Mouse (Mus musculus): ENCODE data around the gene Stx5a. TPM values are rescaled to one million over a fixed set of nuclear protein-coding genes. Genes with fewer than 3 reads are reported as not detected.

The Stx5a gene
- polyA plus RNA-seq, 1 experiment from 2014 or later, result 132 TPM

DNA sequence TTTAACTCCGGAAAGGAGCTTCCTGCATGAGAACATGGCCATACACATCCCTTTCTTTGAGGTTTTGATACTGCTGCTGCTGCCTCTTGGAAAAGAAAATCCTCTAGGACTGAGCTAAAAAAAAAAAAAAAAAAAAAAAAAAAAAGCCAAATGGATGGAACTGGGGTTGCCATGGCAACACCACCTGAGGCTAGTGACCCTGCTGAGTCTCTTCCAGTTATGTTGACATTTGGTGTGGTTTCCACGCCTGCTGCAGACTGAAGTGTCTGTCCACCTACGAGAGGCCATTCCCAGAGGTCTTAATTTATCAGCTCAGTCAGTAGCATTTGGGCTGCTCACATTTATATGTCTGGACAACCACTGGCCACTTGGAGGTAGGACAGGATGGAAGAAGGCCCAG is 47.3 kb downstream of the Stx5a start:
- no peak for ATAC-seq (ENCODE audit: insufficient read depth, low FRiP score, low read depth)

DNA sequence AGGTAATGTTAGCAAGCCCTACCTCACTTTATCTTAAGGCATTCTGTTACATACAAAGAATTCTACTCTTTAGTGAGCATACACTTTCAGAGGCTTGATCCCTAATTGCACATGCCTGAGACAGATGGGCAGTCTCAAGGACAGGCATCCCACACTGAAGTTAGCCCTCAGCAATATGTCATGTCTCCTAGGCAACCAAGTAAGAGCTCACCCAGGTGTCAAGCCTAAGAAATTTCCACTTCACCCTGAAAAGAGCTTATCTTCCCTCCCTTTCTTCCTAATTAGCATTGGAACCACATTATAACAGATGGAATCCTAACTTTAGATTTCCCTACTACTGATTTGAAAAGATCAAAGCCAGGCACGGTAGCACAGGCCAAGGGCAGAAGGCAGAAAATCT is 48.0 kb downstream of the Stx5a start:
- H3K27me3 ChIP-seq (replicated peaks), result no peaks in the 10 kb centered on the region
- no peaks in the 10 kb centered on the region for H3K9me3 ChIP-seq
- 25% methylated on average over 1 of the region's 1 CpGs for WGBS

More for the DNA sequence above, 47.3 kb downstream of the Stx5a start:
- Histone ChIP-seq H3K9ac (no peak overlapping the region), H3K9me3 (no peaks in the 10 kb centered on the region), H3K27me3 (replicated peaks) (no peaks in the 10 kb centered on the region), H3K27ac (no peak overlapping the region), H3K36me3 (peaks cover 14% of the 10 kb centered on the region), H3K4me2 (no peak overlapping the region), H3K4me1 (no peaks in the 10 kb centered on the region), H3K4me3 (replicated peaks) (no peak overlapping the region)
- WGBS, result 26% methylated on average over 3 of the region's 3 CpGs

GRCm38 (mm10) chr19:8790171-8790570 is 49.0 kb downstream of the Stx5a start:
- Histone ChIP-seq H3K27me3 (replicated peaks) (no peaks in the 10 kb centered on the region), H3K36me3 (peaks cover 28% of the 10 kb centered on the region), H3K4me1 (no peaks in the 10 kb centered on the region), H3K9ac (no peak overlapping the region), H3K4me3 (replicated peaks) (no peak overlapping the region), H3K9me3 (no peaks in the 10 kb centered on the region), H3K27ac (no peak overlapping the region), H3K4me2 (no peak overlapping the region)
- no peak for ATAC-seq (ENCODE audit: insufficient read depth, low FRiP score, low read depth)
- WGBS, result 82% methylated on average over 7 of the region's 7 CpGs

More for the DNA sequence above, 48.0 kb downstream of the Stx5a start:
- Histone ChIP-seq H3K4me1 (no peaks in the 10 kb centered on the region), H3K27ac (no peak overlapping the region), H3K36me3 (peaks cover 19% of the 10 kb centered on the region), H3K4me3 (replicated peaks) (no peak overlapping the region), H3K4me2 (no peak overlapping the region), H3K9ac (no peak overlapping the region)
- no peak for ATAC-seq (ENCODE audit: insufficient read depth, low FRiP score, low read depth)

- Histone ChIP-seq H3K9ac (peak within 1 kb of the TSS; percentile 73), H3K9me3 (no peaks in the 10 kb centered on the region), H3K4me3 (replicated peaks) (peak within 1 kb of the TSS; percentile 72), H3K36me3 (peaks cover 17% of the 10 kb centered on the region), H3K4me1 (peaks cover 15% of the 10 kb centered on the region), H3K27ac (peak within 1 kb of the TSS; percentile 72; the same call in 1 of the 2 replicates), H3K4me2 (peak within 1 kb of the TSS; percentile 66), H3K27me3 (replicated peaks) (no peaks in the 10 kb centered on the region)
- WGBS, result 1% methylated on average over 25 of the region's 25 CpGs
- peak; percentile 79 for ATAC-seq (ENCODE audit: insufficient read depth, low FRiP score, low read depth)
Measured at GRCm38 (mm10) chr19:8798264-8798946, 57.2 kb downstream of the Stx5a start, which contains the start of gene Polr2g. Gene Polr2g (minus strand): TSS chr19:8798577.

- Histone ChIP-seq H3K9ac (no peak overlapping the region), H3K4me3 (replicated peaks) (peak overlapping the region; percentile 72), H3K27me3 (replicated peaks) (no peaks in the 10 kb centered on the region), H3K27ac (no peak overlapping the region; the same call in 1 of the 2 replicates), H3K4me1 (peaks cover 19% of the 10 kb centered on the region), H3K36me3 (peaks cover 12% of the 10 kb centered on the region), H3K9me3 (no peaks in the 10 kb centered on the region), H3K4me2 (peak overlapping the region; percentile 66)
- ATAC-seq (ENCODE audit: insufficient read depth, low FRiP score, low read depth), result no peak
Measured at GRCm38 (mm10) chr19:8798947-8799315, 57.7 kb downstream of the Stx5a start.

GRCm38 (mm10) chr19:8802130-8802821 is 61.1 kb downstream of the Stx5a start, which contains the start of gene Zbtb3:
Gene Zbtb3 (plus strand): TSS chr19:8802555.
- peak within 1 kb of the TSS; percentile 73 for H3K4me2 ChIP-seq
- no peak within 1 kb of the TSS; the same call in 1 of the 2 replicates for H3K9ac ChIP-seq
- peak within 1 kb of the TSS; percentile 92 for H3K27ac ChIP-seq
- H3K4me3 ChIP-seq (replicated peaks), result peak within 1 kb of the TSS; percentile 70
- no peaks in the 10 kb centered on the region for H3K27me3 ChIP-seq (replicated peaks)
- ATAC-seq (ENCODE audit: insufficient read depth, low FRiP score, low read depth), result peak; percentile 98
- no peaks in the 10 kb centered on the region for H3K9me3 ChIP-seq
- under 1% methylated on average over 30 of the region's 30 CpGs for WGBS
- H3K36me3 ChIP-seq, result peaks cover 6% of the 10 kb centered on the region; the same call in 1 of the 2 replicates
- H3K4me1 ChIP-seq, result peaks cover 17% of the 10 kb centered on the region

DNA sequence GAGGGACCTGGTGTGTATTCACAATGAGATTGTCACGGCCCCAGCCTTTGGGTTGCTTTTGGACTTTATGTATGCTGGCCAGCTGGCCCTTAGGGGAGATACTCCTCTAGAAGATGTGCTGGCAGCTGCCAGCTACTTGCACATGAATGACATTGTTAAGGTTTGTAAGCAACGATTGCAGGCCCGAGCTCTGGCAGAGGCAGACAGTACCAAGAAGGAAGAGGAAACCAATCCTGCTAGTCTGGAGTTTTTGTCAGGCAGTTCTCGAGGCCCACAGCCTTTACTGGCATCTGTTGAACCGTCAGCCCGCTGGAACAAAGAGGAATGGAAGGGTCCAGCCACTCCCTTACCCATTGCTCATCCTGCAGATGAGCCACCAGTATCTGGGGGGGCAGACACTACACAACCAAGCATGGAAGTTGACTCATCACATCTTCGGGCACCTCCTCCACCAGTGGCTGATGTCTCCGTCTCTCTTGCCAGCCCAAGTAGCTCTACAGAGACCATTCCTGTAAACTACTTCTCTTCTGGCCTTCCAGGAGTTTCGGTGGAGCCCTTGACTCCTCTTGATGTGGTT is 62.1 kb downstream of the Stx5a start:
- ATAC-seq (ENCODE audit: insufficient read depth, low FRiP score, low read depth), result no peak
- 86% methylated on average over 9 of the region's 9 CpGs for WGBS

GRCm38 (mm10) chr19:8803879-8804660 is 62.9 kb downstream of the Stx5a start:
- H3K9ac ChIP-seq, result no peak overlapping the region
- no peaks in the 10 kb centered on the region for H3K9me3 ChIP-seq
- no peak overlapping the region for H3K27ac ChIP-seq
- no peak overlapping the region for H3K4me3 ChIP-seq (replicated peaks)
- H3K27me3 ChIP-seq (replicated peaks), result no peaks in the 10 kb centered on the region
- peaks cover 17% of the 10 kb centered on the region for H3K4me1 ChIP-seq
- 85% methylated on average over 11 of the region's 11 CpGs for WGBS
- peaks cover 14% of the 10 kb centered on the region; the same call in 1 of the 2 replicates for H3K36me3 ChIP-seq
- no peak for ATAC-seq (ENCODE audit: insufficient read depth, low FRiP score, low read depth)
- no peak overlapping the region for H3K4me2 ChIP-seq

More for the DNA sequence above, 62.1 kb downstream of the Stx5a start:
- Histone ChIP-seq H3K36me3 (peaks cover 14% of the 10 kb centered on the region; the same call in 1 of the 2 replicates), H3K27ac (peak overlapping the region; percentile 92), H3K4me2 (peak overlapping the region; percentile 73), H3K9me3 (no peaks in the 10 kb centered on the region), H3K4me3 (replicated peaks) (peak overlapping the region; percentile 70; the same call in 1 of the 2 replicates), H3K27me3 (replicated peaks) (no peaks in the 10 kb centered on the region), H3K9ac (no peak overlapping the region), H3K4me1 (peaks cover 17% of the 10 kb centered on the region)

Small RNAs within 50 kb of the gene (microRNA-seq; reads per million reads assigned to microRNA genes)
- not detected for gene Mir6992

Other genes with a start within 250 kb of the Stx5a start
- gene Slc22a8, start 150.2 kb upstream of the Stx5a start, polyA plus RNA-seq (2015; fragmentation: Nextera tagmentation; extraction: Ambion mirVana), result 0.05 and 0.12 TPM in 2 replicates
- gene Slc22a6, start 123.4 kb upstream of the Stx5a start, polyA plus RNA-seq (2015; fragmentation: Nextera tagmentation; extraction: Ambion mirVana), result not detected in 2 replicates
- gene Chrm1, start 77.6 kb upstream of the Stx5a start, polyA plus RNA-seq (2015; fragmentation: Nextera tagmentation; extraction: Ambion mirVana), result 0.88 and 0.98 TPM in 2 replicates
- gene Slc3a2, start 18.0 kb upstream of the Stx5a start, polyA plus RNA-seq (2015; fragmentation: Nextera tagmentation; extraction: Ambion mirVana), result 111 and 122 TPM in 2 replicates
- 76.3 and 90.4 TPM in 2 replicates for gene Wdr74, start 5.6 kb upstream of the Stx5a start, polyA plus RNA-seq (2015; fragmentation: Nextera tagmentation; extraction: Ambion mirVana)
- gene 1700092M07Rik, start 695 bp upstream of the Stx5a start, polyA plus RNA-seq (2015; fragmentation: Nextera tagmentation; extraction: Ambion mirVana), result 1.4 and 1.7 TPM in 2 replicates
- 159 and 160 TPM in 2 replicates for gene Nxf1, start 15.7 kb downstream of the Stx5a start, polyA plus RNA-seq (2015; fragmentation: Nextera tagmentation; extraction: Ambion mirVana)
- 158 and 161 TPM in 2 replicates for gene Tmem223, start 29.6 kb downstream of the Stx5a start, polyA plus RNA-seq (2015; fragmentation: Nextera tagmentation; extraction: Ambion mirVana)
- gene Tmem179b, start 33.1 kb downstream of the Stx5a start, polyA plus RNA-seq (2015; fragmentation: Nextera tagmentation; extraction: Ambion mirVana), result 95.7 and 104 TPM in 2 replicates
- 26.3 and 26.9 TPM in 2 replicates for gene Taf6l, start 45.0 kb downstream of the Stx5a start, polyA plus RNA-seq (2015; fragmentation: Nextera tagmentation; extraction: Ambion mirVana)
- 136 and 137 TPM in 2 replicates for gene Polr2g, start 57.2 kb downstream of the Stx5a start, polyA plus RNA-seq (2015; fragmentation: Nextera tagmentation; extraction: Ambion mirVana)
- 4.1 and 4.4 TPM in 2 replicates for gene Zbtb3, start 61.1 kb downstream of the Stx5a start, polyA plus RNA-seq (2015; fragmentation: Nextera tagmentation; extraction: Ambion mirVana)
- gene Ttc9c, start 77.9 kb downstream of the Stx5a start, polyA plus RNA-seq (2015; fragmentation: Nextera tagmentation; extraction: Ambion mirVana), result 49.7 and 52.1 TPM in 2 replicates
- gene Hnrnpul2, start 78.6 kb downstream of the Stx5a start, polyA plus RNA-seq (2015; fragmentation: Nextera tagmentation; extraction: Ambion mirVana), result 5.9 and 6.6 TPM in 2 replicates
- gene AC129217.1, start 88.4 kb downstream of the Stx5a start, polyA plus RNA-seq (2015; fragmentation: Nextera tagmentation; extraction: Ambion mirVana), result not detected in 2 replicates
- gene Bscl2, start 96.1 kb downstream of the Stx5a start, polyA plus RNA-seq (2015; fragmentation: Nextera tagmentation; extraction: Ambion mirVana), result 49.7 and 53.4 TPM in 2 replicates
- gene Gng3, start 97.8 kb downstream of the Stx5a start, polyA plus RNA-seq (2015; fragmentation: Nextera tagmentation; extraction: Ambion mirVana), result 11.2 and 14.7 TPM in 2 replicates
- gene Lrrn4cl, start 109.4 kb downstream of the Stx5a start, polyA plus RNA-seq (2015; fragmentation: Nextera tagmentation; extraction: Ambion mirVana), result 1.6 and 1.8 TPM in 2 replicates
- gene Ubxn1, start 130.1 kb downstream of the Stx5a start, polyA plus RNA-seq (2015; fragmentation: Nextera tagmentation; extraction: Ambion mirVana), result 160 and 163 TPM in 2 replicates
- gene Uqcc3, start 139.5 kb downstream of the Stx5a start, polyA plus RNA-seq (2015; fragmentation: Nextera tagmentation; extraction: Ambion mirVana), result 61.9 and 62.8 TPM in 2 replicates
- 69.9 and 93.9 TPM in 2 replicates for gene Lbhd1, start 142.3 kb downstream of the Stx5a start, polyA plus RNA-seq (2015; fragmentation: Nextera tagmentation; extraction: Ambion mirVana)
- not detected in 2 replicates for gene Gm49403, start 142.5 kb downstream of the Stx5a start, polyA plus RNA-seq (2015; fragmentation: Nextera tagmentation; extraction: Ambion mirVana)
- 82.3 and 82.9 TPM in 2 replicates for gene 1810009A15Rik, start 147.4 kb downstream of the Stx5a start, polyA plus RNA-seq (2015; fragmentation: Nextera tagmentation; extraction: Ambion mirVana)
- not detected in 2 replicates for gene Gm49416, start 147.5 kb downstream of the Stx5a start, polyA plus RNA-seq (2015; fragmentation: Nextera tagmentation; extraction: Ambion mirVana)
- gene Ints5, start 151.6 kb downstream of the Stx5a start, polyA plus RNA-seq (2015; fragmentation: Nextera tagmentation; extraction: Ambion mirVana), result 36.8 and 43.6 TPM in 2 replicates
- 89.3 and 103 TPM in 2 replicates for gene Ganab, start 156.7 kb downstream of the Stx5a start, polyA plus RNA-seq (2015; fragmentation: Nextera tagmentation; extraction: Ambion mirVana)
- 39.8 and 44.5 TPM in 2 replicates for gene B3gat3, start 179.0 kb downstream of the Stx5a start, polyA plus RNA-seq (2015; fragmentation: Nextera tagmentation; extraction: Ambion mirVana)
- gene Rom1, start 187.9 kb downstream of the Stx5a start, polyA plus RNA-seq (2015; fragmentation: Nextera tagmentation; extraction: Ambion mirVana), result 3.3 and 3.4 TPM in 2 replicates
- 31.7 and 32.6 TPM in 2 replicates for gene Eml3, start 188.1 kb downstream of the Stx5a start, polyA plus RNA-seq (2015; fragmentation: Nextera tagmentation; extraction: Ambion mirVana)
- 132 and 142 TPM in 2 replicates for gene Mta2, start 200.5 kb downstream of the Stx5a start, polyA plus RNA-seq (2015; fragmentation: Nextera tagmentation; extraction: Ambion mirVana)
- 29.1 and 31.8 TPM in 2 replicates for gene Tut1, start 212.4 kb downstream of the Stx5a start, polyA plus RNA-seq (2015; fragmentation: Nextera tagmentation; extraction: Ambion mirVana)
- gene Eef1g, start 225.6 kb downstream of the Stx5a start, polyA plus RNA-seq (2015; fragmentation: Nextera tagmentation; extraction: Ambion mirVana), result 383 and 461 TPM in 2 replicates
- gene Ahnak, start 247.9 kb downstream of the Stx5a start, polyA plus RNA-seq (2015; fragmentation: Nextera tagmentation; extraction: Ambion mirVana), result 32.2 and 43.5 TPM in 2 replicates

All from stomach, embryonic 15.5 days (tissue).